Mouse (Mus musculus): ENCODE measurements around the gene Cip2a. TPM values are rescaled to one million over a fixed set of nuclear protein-coding genes. Genes with fewer than 3 reads are reported as not detected.

Gene Cip2a
- polyA plus RNA-seq, 1 experiment from 2014 or later: 24.1 TPM

DNA sequence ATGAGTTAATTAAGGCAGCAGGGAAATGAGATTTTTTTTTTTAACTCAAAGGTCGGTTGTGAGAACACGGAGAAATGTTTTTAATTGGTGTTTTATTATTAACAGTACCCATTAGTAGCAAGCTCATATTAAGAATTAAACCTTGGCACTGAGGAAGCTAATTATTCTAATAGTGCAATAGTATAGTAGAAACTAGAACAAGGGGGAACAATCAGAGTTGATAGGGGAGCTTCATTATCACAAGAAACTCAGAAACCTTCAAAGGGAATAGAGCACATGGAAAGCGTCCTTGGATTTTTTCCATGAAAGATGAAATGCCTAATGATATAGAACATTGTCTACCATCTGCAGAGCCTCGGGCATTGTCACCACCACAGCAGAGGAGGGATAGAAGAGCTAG is 41.9 kb downstream of the Cip2a start:
- H3K27me3 ChIP-seq (replicated peaks): no peaks in the 10 kb centered on the region
- no peaks in the 10 kb centered on the region for H3K36me3 ChIP-seq
- H3K4me1 ChIP-seq: no peaks in the 10 kb centered on the region
- H3K27ac ChIP-seq: no peak overlapping the region
- no peak overlapping the region for H3K4me3 ChIP-seq (replicated peaks)
- no peak overlapping the region for H3K4me2 ChIP-seq
- H3K9ac ChIP-seq: no peak overlapping the region
- H3K9me3 ChIP-seq: no peaks in the 10 kb centered on the region
- no peak for ATAC-seq (ENCODE audit: insufficient read depth, low FRiP score, low read depth)
- 75% methylated on average over 4 of the region's 4 CpGs for WGBS

DNA sequence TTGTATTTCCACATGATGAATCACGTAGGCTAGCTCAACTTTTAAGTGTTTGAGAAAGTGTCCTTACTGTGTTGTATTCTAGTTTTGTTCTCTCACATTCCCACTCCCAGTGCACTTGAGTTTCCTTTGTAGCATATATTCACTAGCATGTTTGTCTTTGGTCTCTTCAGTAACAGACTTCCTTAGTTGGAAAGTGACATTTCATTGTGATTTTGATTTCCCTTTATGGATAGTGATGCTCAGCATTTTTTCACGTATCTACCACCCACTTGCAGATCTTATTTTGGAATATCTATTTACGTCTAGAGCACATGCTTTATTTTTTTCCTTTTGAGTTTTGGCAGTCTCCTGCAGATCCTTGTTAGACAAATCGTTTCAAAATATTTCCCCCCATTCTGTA is 43.8 kb downstream of the Cip2a start:
- H3K27ac ChIP-seq: no peak overlapping the region
- H3K4me1 ChIP-seq: no peaks in the 10 kb centered on the region
- WGBS: 75% methylated on average over 4 of the region's 4 CpGs
- no peaks in the 10 kb centered on the region for H3K36me3 ChIP-seq
- H3K9ac ChIP-seq: no peak overlapping the region
- no peak for ATAC-seq (ENCODE audit: insufficient read depth, low FRiP score, low read depth)
- no peak overlapping the region for H3K4me3 ChIP-seq (replicated peaks)
- H3K27me3 ChIP-seq (replicated peaks): no peaks in the 10 kb centered on the region
- H3K4me2 ChIP-seq: no peak overlapping the region
- H3K9me3 ChIP-seq: no peaks in the 10 kb centered on the region

DNA sequence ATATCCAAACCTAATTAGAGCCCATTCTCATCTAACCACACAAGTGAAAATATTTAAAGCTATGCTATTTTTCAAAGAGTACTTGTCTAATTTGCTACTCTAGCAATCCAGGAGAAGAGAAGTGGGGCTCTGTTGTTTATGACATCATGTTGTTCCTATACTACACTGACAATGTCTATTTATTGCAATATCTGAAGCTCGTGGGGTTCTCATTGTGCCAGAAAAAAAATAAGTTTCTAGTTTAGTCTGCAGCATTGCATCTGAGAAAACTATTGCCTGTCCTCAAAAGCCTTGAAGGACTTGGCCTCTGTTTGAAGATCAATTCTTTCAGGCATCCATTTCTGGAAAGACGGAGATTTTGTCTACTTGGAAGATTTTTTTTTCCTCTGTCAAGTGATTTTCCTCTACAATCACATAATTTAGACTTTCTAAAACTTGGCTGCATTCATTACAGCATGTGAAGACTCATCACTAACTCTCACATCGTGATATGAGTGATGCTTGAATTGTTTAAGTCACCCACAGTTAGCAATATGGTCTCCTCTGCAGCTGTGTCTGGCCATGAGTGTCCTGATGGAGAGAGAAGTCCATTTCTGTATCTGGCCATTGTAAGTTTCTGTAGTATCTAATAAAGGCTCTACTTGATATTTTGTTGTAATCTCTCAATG is 46.7 kb downstream of the Cip2a start:
- no peak for ATAC-seq (ENCODE audit: insufficient read depth, low FRiP score, low read depth)
- H3K9me3 ChIP-seq: no peaks in the 10 kb centered on the region
- no peaks in the 10 kb centered on the region for H3K36me3 ChIP-seq
- H3K27me3 ChIP-seq (replicated peaks): no peaks in the 10 kb centered on the region
- WGBS: 77% methylated on average over 3 of the region's 3 CpGs
- H3K27ac ChIP-seq: no peak overlapping the region
- H3K4me1 ChIP-seq: no peaks in the 10 kb centered on the region
- no peak overlapping the region for H3K4me3 ChIP-seq (replicated peaks)
- no peak overlapping the region for H3K4me2 ChIP-seq
- no peak overlapping the region for H3K9ac ChIP-seq

- no peak overlapping the region for H3K4me2 ChIP-seq
- H3K4me1 ChIP-seq: no peaks in the 10 kb centered on the region
- no peaks in the 10 kb centered on the region for H3K27me3 ChIP-seq (replicated peaks)
- H3K9ac ChIP-seq: no peak overlapping the region
- no peak overlapping the region for H3K4me3 ChIP-seq (replicated peaks)
- H3K9me3 ChIP-seq: no peaks in the 10 kb centered on the region
- ATAC-seq (ENCODE audit: insufficient read depth, low FRiP score, low read depth): no peak
- H3K36me3 ChIP-seq: no peaks in the 10 kb centered on the region
- H3K27ac ChIP-seq: no peak overlapping the region
Measured at GRCm38 (mm10) chr16:49049214-49049613, 55.2 kb downstream of the Cip2a start.

- Histone ChIP-seq H3K27me3 (replicated peaks) (no peaks in the 10 kb centered on the region), H3K4me1 (no peaks in the 10 kb centered on the region), H3K9me3 (no peaks in the 10 kb centered on the region), H3K27ac (no peak within 1 kb of the TSS), H3K36me3 (no peaks in the 10 kb centered on the region), H3K4me3 (replicated peaks) (no peak within 1 kb of the TSS), H3K9ac (no peak within 1 kb of the TSS), H3K4me2 (no peak within 1 kb of the TSS)
- no peak for ATAC-seq (ENCODE audit: insufficient read depth, low FRiP score, low read depth)
- WGBS: 89% methylated on average over 1 of the region's 1 CpGs
Measured at GRCm38 (mm10) chr16:49057186-49057585, 63.2 kb downstream of the Cip2a start, which contains the start of gene Myh15. Gene Myh15, plus strand, starts transcription at chr16:49057486.

Other genes with a start within 250 kb of the Cip2a start
- 0.04 TPM in 1 of 2 replicates, not detected in the other for gene Trat1, start 222.2 kb upstream of the Cip2a start, polyA plus RNA-seq (2015; fragmentation: Nextera tagmentation; extraction: Ambion mirVana)
- gene Retnlb, start 177.3 kb upstream of the Cip2a start, polyA plus RNA-seq (2015; fragmentation: Nextera tagmentation; extraction: Ambion mirVana): not detected in 2 replicates
- gene Retnla, start 151.6 kb upstream of the Cip2a start, polyA plus RNA-seq (2015; fragmentation: Nextera tagmentation; extraction: Ambion mirVana): not detected in 2 replicates
- gene Retnlg, start 121.6 kb upstream of the Cip2a start, polyA plus RNA-seq (2015; fragmentation: Nextera tagmentation; extraction: Ambion mirVana): 11.8 and 15.3 TPM in 2 replicates
- gene Dzip3, start within 50 bp of the Cip2a start, polyA plus RNA-seq (2015; fragmentation: Nextera tagmentation; extraction: Ambion mirVana): 21.4 and 23.3 TPM in 2 replicates
- not detected in 2 replicates for gene Myh15, start 63.3 kb downstream of the Cip2a start, polyA plus RNA-seq (2015; fragmentation: Nextera tagmentation; extraction: Ambion mirVana)

Measured in stomach, embryonic 15.5 days (tissue).